Mouse (Mus musculus) liver, embryonic 13.5 days (tissue): ENCODE measurements around the gene Amer2. TPM values are rescaled to one million over a fixed set of nuclear protein-coding genes. Genes with fewer than 3 reads are reported as not detected.
A peak's percentile ranks its signal among the peaks of the same experiment; 100 is the strongest.
"Not testable (repeated sequence)": the region's sequence is repeated elsewhere in the genome, so short reads cannot be mapped to it uniquely, and the experiment has no call there.

Experiments
- ATAC-seq: fragments of 200-750 bp; cut with Nextera tagmentation; 2 replicates; pipeline ENCODE4 v1.8.0; 2017; ENCODE audit warnings: low read depth, mild to moderate bottlenecking, moderate number of reproducible peaks, moderate library complexity
- DNase-seq: peaks from one replicate; pipeline ENCODE4 v3.0.0; 2022
- H3K27ac ChIP-seq: fragments of 300-500 bp; sonication (generic); 2 replicates; pipeline ENCODE4 v1.5.1; 2015; ENCODE audit warnings: moderate library complexity, mild to moderate bottlenecking, inconsistent platforms
- H3K27me3 ChIP-seq: fragments of 300-500 bp; sonication (generic); 2 replicates; pipeline ENCODE4 v1.6.1; 2015; ENCODE audit warnings: mild to moderate bottlenecking, inconsistent platforms
- H3K36me3 ChIP-seq: fragments of 300-500 bp; sonication (generic); 2 replicates; pipeline ENCODE4 v1.6.1; 2015; ENCODE audit warnings: mild to moderate bottlenecking, inconsistent platforms
- H3K4me1 ChIP-seq: fragments of 300-500 bp; sonication (generic); replicated peaks from 2 replicates; pipeline ENCODE4 v1.6.1; 2015; ENCODE audit warnings: inconsistent platforms
- H3K4me2 ChIP-seq: fragments of 300-500 bp; sonication (generic); 2 replicates; pipeline ENCODE4 v1.6.1; 2015; ENCODE audit warnings: inconsistent platforms, mild to moderate bottlenecking, moderate library complexity
- H3K4me3 ChIP-seq: fragments of 300-500 bp; sonication (generic); replicated peaks from 2 replicates; pipeline ENCODE4 v1.5.1; 2015; ENCODE audit warnings: mild to moderate bottlenecking, inconsistent platforms
- H3K9ac ChIP-seq: fragments of 300-500 bp; sonication (generic); 2 replicates; pipeline ENCODE4 v1.6.1; 2015; ENCODE audit warnings: mild to moderate bottlenecking, inconsistent platforms
- H3K9me3 ChIP-seq: fragments of 300-500 bp; sonication (generic); replicated peaks from 2 replicates; pipeline ENCODE4 v1.6.1; 2016; ENCODE audit warnings: inconsistent platforms
- WGBS: fragments of 180-500 bp; shearing (Covaris S2); methylation state at CpG from one replicate; pipeline ENCODE4 v1.1.7; 2015; ENCODE audit not compliant: insufficient replicate concordance; 5-methylcytosine and 5-hydroxymethylcytosine counted together
- polyA plus RNA-seq: library from polyadenylated mRNA; unstranded; fragments of >200 nt; fragmentation: Nextera tagmentation; extraction: Ambion mirVana; gene quantifications from 2 replicates; pipeline ENCODE4 v1.2.1, GENCODE M21; 2015

Amer2 gene
- polyA plus RNA-seq: 0.22 and 0.24 TPM in 2 replicates

GRCm38 (mm10) chr14:60372821-60373309 lies at the start of gene Amer2:
Gene Amer2 (plus strand): TSS chr14:60373259.
- no peaks in the 10 kb centered on the region for H3K9me3 ChIP-seq
- H3K4me3 ChIP-seq: no peak within 1 kb of the TSS
- H3K36me3 ChIP-seq: no peaks in the 10 kb centered on the region
- DNase-seq (no peak), ATAC-seq (no peak)
- 35% methylated on average over 1 of the region's 1 CpGs for WGBS
- H3K27ac ChIP-seq: no peak within 1 kb of the TSS
- no peak within 1 kb of the TSS for H3K9ac ChIP-seq
- H3K4me1 ChIP-seq: no peaks in the 10 kb centered on the region
- no peak within 1 kb of the TSS for H3K4me2 ChIP-seq
- peaks cover 21% of the 10 kb centered on the region for H3K27me3 ChIP-seq

GRCm38 (mm10) chr14:60340001-60340400 lies 33.1 kb upstream of the Amer2 start:
- not testable (repeated sequence) for H3K36me3 ChIP-seq, H3K4me1 ChIP-seq, H3K4me3 ChIP-seq, DNase-seq, ATAC-seq, H3K9me3 ChIP-seq, H3K27ac ChIP-seq, H3K4me2 ChIP-seq, H3K9ac ChIP-seq, H3K27me3 ChIP-seq
- WGBS: 73% methylated on average over 5 of the region's 5 CpGs

GRCm38 (mm10) chr14:60340570-60340969 lies 32.5 kb upstream of the Amer2 start:
- Histone ChIP-seq H3K27me3 (no peaks in the 10 kb centered on the region), H3K4me2 (no peak overlapping the region), H3K4me3 (no peak overlapping the region), H3K9ac (no peak overlapping the region), H3K36me3 (no peaks in the 10 kb centered on the region), H3K27ac (no peak overlapping the region), H3K4me1 (no peaks in the 10 kb centered on the region), H3K9me3 (no peaks in the 10 kb centered on the region)
- DNase-seq (no peak), ATAC-seq (no peak)
- 62% methylated on average over 4 of the region's 4 CpGs for WGBS

DNA sequence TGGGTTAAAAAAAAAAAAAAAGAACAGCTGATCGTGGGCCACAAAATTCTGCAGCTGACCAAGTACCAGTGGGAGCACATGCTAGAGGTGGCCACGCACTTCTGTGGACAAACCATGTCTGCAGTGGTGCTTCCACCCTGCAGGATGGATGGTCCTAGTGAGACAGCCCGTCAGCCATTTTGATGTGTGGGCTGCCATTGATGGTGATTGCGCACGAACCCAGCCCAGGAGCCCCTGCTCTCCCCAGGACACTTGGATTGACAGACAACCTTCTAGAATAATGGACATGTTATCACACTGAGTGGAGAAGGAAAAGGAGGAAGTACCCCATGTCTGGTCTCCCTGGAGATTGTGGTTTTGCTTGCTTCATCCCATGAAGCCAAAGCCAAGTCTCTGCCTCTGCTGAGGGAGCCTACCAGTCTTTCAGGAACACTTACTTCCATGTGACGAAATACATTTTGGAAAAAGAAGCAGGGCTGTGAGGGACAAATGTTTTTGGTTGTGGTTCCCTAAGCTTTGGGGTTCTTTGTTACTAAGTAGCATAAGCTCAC lies 27.7 kb upstream of the Amer2 start:
- H3K27me3 ChIP-seq: no peaks in the 10 kb centered on the region
- H3K4me2 ChIP-seq: no peak overlapping the region
- no peak for DNase-seq
- no peaks in the 10 kb centered on the region for H3K9me3 ChIP-seq
- H3K27ac ChIP-seq: no peak overlapping the region
- no peaks in the 10 kb centered on the region for H3K4me1 ChIP-seq
- no peak overlapping the region for H3K9ac ChIP-seq
- 64% methylated on average over 6 of the region's 6 CpGs for WGBS
- H3K4me3 ChIP-seq: no peak overlapping the region
- H3K36me3 ChIP-seq: no peaks in the 10 kb centered on the region
- ATAC-seq: no peak

DNA sequence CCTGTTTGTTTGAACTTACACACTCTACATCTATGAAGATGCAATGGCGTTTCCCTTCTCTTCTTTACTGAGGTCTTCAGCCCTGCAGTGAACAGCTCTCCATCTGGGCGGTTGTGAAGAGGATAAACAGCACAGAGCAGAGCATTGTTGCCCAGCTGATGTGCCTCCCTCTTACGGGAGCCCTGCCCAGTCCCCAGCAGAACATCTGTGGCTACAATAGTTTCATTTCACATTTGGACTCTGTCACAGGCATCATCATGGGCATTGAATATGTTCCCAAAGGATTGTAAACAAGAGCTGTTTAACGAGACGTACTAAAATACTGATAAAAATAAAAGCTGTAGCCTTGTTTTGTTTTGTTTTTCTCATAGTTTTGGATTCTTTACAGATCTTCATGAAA lies 14.7 kb upstream of the Amer2 start:
- Histone ChIP-seq H3K27me3 (no peaks in the 10 kb centered on the region), H3K36me3 (no peaks in the 10 kb centered on the region), H3K4me2 (no peak overlapping the region), H3K9me3 (no peaks in the 10 kb centered on the region), H3K27ac (no peak overlapping the region), H3K4me3 (no peak overlapping the region), H3K9ac (no peak overlapping the region), H3K4me1 (no peaks in the 10 kb centered on the region)
- no peak for DNase-seq
- ATAC-seq: no peak
- 73% methylated on average over 5 of the region's 5 CpGs for WGBS

GRCm38 (mm10) chr14:60361380-60362212 lies 11.5 kb upstream of the Amer2 start:
- no peak overlapping the region for H3K27ac ChIP-seq
- WGBS: 62% methylated on average over 9 of the region's 9 CpGs
- no peaks in the 10 kb centered on the region for H3K36me3 ChIP-seq

GRCm38 (mm10) chr14:60366729-60367128 lies 6.3 kb upstream of the Amer2 start:
- Histone ChIP-seq H3K27me3 (no peaks in the 10 kb centered on the region), H3K4me2 (no peak overlapping the region), H3K9ac (no peak overlapping the region), H3K4me3 (no peak overlapping the region), H3K4me1 (no peaks in the 10 kb centered on the region), H3K36me3 (no peaks in the 10 kb centered on the region), H3K9me3 (no peaks in the 10 kb centered on the region), H3K27ac (no peak overlapping the region)
- 38% methylated on average over 1 of the region's 1 CpGs for WGBS
- ATAC-seq: no peak
- DNase-seq: no peak

More at GRCm38 (mm10) chr14:60361380-60362212, 11.5 kb upstream of the Amer2 start:
- no peak for ATAC-seq
- Histone ChIP-seq H3K9ac (no peak overlapping the region), H3K4me1 (no peaks in the 10 kb centered on the region), H3K9me3 (no peaks in the 10 kb centered on the region), H3K27me3 (no peaks in the 10 kb centered on the region), H3K4me2 (no peak overlapping the region), H3K4me3 (no peak overlapping the region)
- DNase-seq: no peak

- no peak for DNase-seq
- WGBS: 67% methylated on average over 9 of the region's 9 CpGs
- no peak overlapping the region for H3K4me3 ChIP-seq
These were observed 4.0 kb upstream of the Amer2 start for GRCm38 (mm10) chr14:60368769-60369666.

GRCm38 (mm10) chr14:60369667-60370315 lies 3.3 kb upstream of the Amer2 start:
- Histone ChIP-seq H3K9me3 (no peaks in the 10 kb centered on the region), H3K27ac (no peak overlapping the region), H3K27me3 (no peaks in the 10 kb centered on the region), H3K36me3 (no peaks in the 10 kb centered on the region), H3K4me2 (no peak overlapping the region), H3K4me1 (no peaks in the 10 kb centered on the region), H3K9ac (no peak overlapping the region), H3K4me3 (no peak overlapping the region)
- no peak for DNase-seq
- WGBS: 48% methylated on average over 5 of the region's 5 CpGs
- ATAC-seq: no peak

More at GRCm38 (mm10) chr14:60368769-60369666, 4.0 kb upstream of the Amer2 start:
- no peaks in the 10 kb centered on the region for H3K4me1 ChIP-seq
- no peak overlapping the region for H3K9ac ChIP-seq
- no peak overlapping the region for H3K27ac ChIP-seq
- no peak for ATAC-seq
- no peaks in the 10 kb centered on the region for H3K9me3 ChIP-seq
- H3K27me3 ChIP-seq: no peaks in the 10 kb centered on the region
- H3K36me3 ChIP-seq: no peaks in the 10 kb centered on the region
- no peak overlapping the region for H3K4me2 ChIP-seq

GRCm38 (mm10) chr14:60377107-60377506 lies 4.0 kb downstream of the Amer2 start:
- H3K9ac ChIP-seq: no peak overlapping the region
- H3K27ac ChIP-seq: no peak overlapping the region
- no peak overlapping the region for H3K4me3 ChIP-seq
- no peaks in the 10 kb centered on the region for H3K4me1 ChIP-seq
- DNase-seq (no peak), ATAC-seq (no peak)
- H3K27me3 ChIP-seq: peaks cover 46% of the 10 kb centered on the region
- WGBS: 30% methylated on average over 2 of the region's 2 CpGs
- no peaks in the 10 kb centered on the region for H3K9me3 ChIP-seq
- no peaks in the 10 kb centered on the region for H3K36me3 ChIP-seq
- H3K4me2 ChIP-seq: no peak overlapping the region

GRCm38 (mm10) chr14:60377546-60377945 lies 4.5 kb downstream of the Amer2 start:
- Histone ChIP-seq H3K4me2 (peak overlapping the region; percentile 63), H3K4me3 (peak overlapping the region; percentile 52), H3K9me3 (no peaks in the 10 kb centered on the region), H3K4me1 (no peaks in the 10 kb centered on the region), H3K27me3 (peaks cover 46% of the 10 kb centered on the region), H3K27ac (no peak overlapping the region), H3K36me3 (no peaks in the 10 kb centered on the region), H3K9ac (no peak overlapping the region)
- ATAC-seq (no peak), DNase-seq (no peak)
- 39% methylated on average over 10 of the region's 10 CpGs for WGBS
